Mouse (Mus musculus): ENCODE data around the gene Zfp865.

Gene Zfp865

GRCm38 (mm10) chr7:5080815-5081214 lies 60.6 kb downstream of the Zfp865 start:
- DNase-seq (ENCODE audit: low read depth): no peak

GRCm38 (mm10) chr7:5081241-5081640 lies 61.1 kb downstream of the Zfp865 start:
- DNase-seq (ENCODE audit: low read depth): no peak

GRCm38 (mm10) chr7:5081939-5082338 lies 61.8 kb downstream of the Zfp865 start:
- no peak for DNase-seq (ENCODE audit: low read depth)

- DNase-seq (ENCODE audit: low read depth): no peak
These were observed 63.3 kb downstream of the Zfp865 start for GRCm38 (mm10) chr7:5083325-5084105.

GRCm38 (mm10) chr7:5085512-5085911 lies 65.3 kb downstream of the Zfp865 start:
- DNase-seq (ENCODE audit: low read depth): no peak

Data from induced T-regulatory cell, adult 2 months (primary cell).